In the genomic region with DNA sequence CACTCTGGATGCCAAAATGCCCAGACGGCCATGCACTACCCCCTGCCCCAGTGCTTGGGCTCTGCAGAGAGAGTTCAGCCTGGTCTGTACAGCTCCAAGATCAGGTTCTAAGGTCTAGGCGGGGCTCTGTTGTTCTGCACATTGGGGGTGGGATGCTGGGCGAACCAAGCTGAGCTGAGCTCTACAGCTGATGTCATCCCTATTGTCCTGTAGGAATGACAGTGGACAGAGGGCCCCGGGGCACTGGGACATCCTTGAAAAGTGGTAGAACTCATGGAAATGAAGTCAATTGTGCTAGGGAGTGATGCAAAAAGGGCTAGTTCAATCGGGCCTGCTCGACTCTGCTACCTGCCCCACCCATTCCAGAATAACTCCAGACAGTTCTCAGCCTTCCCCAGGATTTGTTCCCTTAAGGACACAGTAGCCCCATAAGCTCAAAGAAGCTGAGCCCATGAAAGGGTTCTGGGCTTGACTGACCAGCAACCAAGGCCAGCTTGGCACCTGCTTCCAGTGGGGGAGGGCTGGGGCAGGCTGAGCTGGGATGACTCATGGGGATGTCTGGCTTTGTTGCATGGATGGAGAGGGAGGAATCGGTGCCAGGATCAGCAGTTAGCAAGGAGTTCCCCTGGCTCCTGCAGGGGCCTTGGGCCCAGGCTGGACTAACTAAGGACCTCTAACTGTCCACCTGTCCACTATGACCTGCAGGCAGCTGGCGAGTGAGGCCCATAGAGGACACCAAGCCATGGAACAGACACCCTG, we compare ENCODE assay signal across 9 mouse cellular contexts. TPM values are rescaled to one million over a fixed set of nuclear protein-coding genes. Genes with fewer than 3 reads are reported as not detected.
DNase-seq lines count a peak whose midpoint lies in the region; ATAC-seq lines count a peak whose summit lies in the region.
"Had no signal": no experiment of that assay in that cellular context is flagged by ENCODE, and none has a peak within 500 bp of the region (broad histone marks: within the 10 kb centered on the region; RNA-seq: fewer than 3 reads in every experiment).

No protein-coding gene starts in this region.

- H3K27me3 ChIP-seq in forebrain, embryonic 10.5 days (ENCODE audit: poor library complexity, severe bottlenecking): no peaks in the 10 kb centered on the region
- H3K27me3 ChIP-seq in forebrain, embryonic 15.5 days: no peaks in the 10 kb centered on the region
- H3K27me3 ChIP-seq: embryonic facial prominence, embryonic 15.5 days had no signal

- no peaks in the 10 kb centered on the region for H3K36me3 ChIP-seq in forebrain, embryonic 10.5 days (replicated peaks)
- no peaks in the 10 kb centered on the region for H3K36me3 ChIP-seq in forebrain, embryonic 15.5 days
- H3K36me3 ChIP-seq: embryonic facial prominence, embryonic 15.5 days had no signal

- no peak overlapping the region for H3K4me3 ChIP-seq in forebrain, embryonic 10.5 days
- H3K4me3 ChIP-seq in forebrain, embryonic 15.5 days: no peak overlapping the region
- H3K4me3 ChIP-seq: embryonic facial prominence, embryonic 15.5 days had no signal

- H3K4me2 ChIP-seq in forebrain, embryonic 15.5 days (replicated peaks): no peak overlapping the region
- H3K4me2 ChIP-seq: embryonic facial prominence, embryonic 15.5 days had no signal

- H3K9me3 ChIP-seq in forebrain, embryonic 10.5 days: no peaks in the 10 kb centered on the region
- H3K9me3 ChIP-seq in forebrain, embryonic 15.5 days: no peaks in the 10 kb centered on the region
- H3K9me3 ChIP-seq: embryonic facial prominence, embryonic 15.5 days had no signal

- no peak overlapping the region for H3K9ac ChIP-seq in forebrain, embryonic 15.5 days (replicated peaks)
- H3K9ac ChIP-seq: embryonic facial prominence, embryonic 15.5 days had no signal

- intact Hi-C loops in gastrocnemius, postnatal 36 days (cut with DNase I): no loop called here

- 0 out of 2 replicates have a peak overlapping the region, but pooled peaks have one; percentile 20 for H3K27ac ChIP-seq in forebrain, embryonic 10.5 days
- H3K27ac ChIP-seq in forebrain, embryonic 15.5 days (replicated peaks): no peak overlapping the region
- H3K27ac ChIP-seq: embryonic facial prominence, embryonic 15.5 days had no signal

- peaks cover 30% of the 10 kb centered on the region for H3K4me1 ChIP-seq in forebrain, embryonic 10.5 days
- H3K4me1 ChIP-seq in forebrain, embryonic 15.5 days: peaks cover 31% of the 10 kb centered on the region

- no peak for DNase-seq in forebrain, embryonic 10.5 days (ENCODE audit: extremely low spot score, low spot score)
- DNase-seq in urinary bladder, postnatal 10 days (ENCODE audit: low spot score): peak; percentile 56
- DNase-seq in urinary bladder, adult 2 months (ENCODE audit: low spot score): no peak
- peak; percentile 70 to 83 for DNase-seq in gastrocnemius, postnatal 36 days
- peak; percentile 39 to 55 for DNase-seq in layer of hippocampus, postnatal 10 days (ENCODE audit: low spot score in 2 of 2)
- DNase-seq in right cerebral cortex, postnatal 14 days: peak; percentile 30
- DNase-seq in c-Kit-positive CD71-positive TER-119-positive erythroid progenitor cells, embryonic 14.5 days (ENCODE audit: low spot score): no peak

- ATAC-seq in forebrain, embryonic 15.5 days (replicated peaks): no peak

- 75% methylated on average over 8 of the region's 8 CpGs for WGBS in forebrain, embryonic 10.5 days
- 73% methylated on average over 8 of the region's 8 CpGs for WGBS in forebrain, embryonic 15.5 days

RNA-seq across cellular contexts. Expression of a gene that starts 8.8 kb away (rescaled TPM):
- polyA plus RNA-seq in forebrain, embryonic 10.5 days (2016; fragmentation: Nextera tagmentation; extraction: Ambion mirVana): 6.0 and 6.8 TPM in 2 replicates
- 0.33 and 0.64 TPM in 2 replicates for polyA plus RNA-seq in forebrain, embryonic 15.5 days (2015; fragmentation: Nextera tagmentation; extraction: Ambion mirVana)
- 1.9 and 2.8 TPM in 2 replicates for polyA plus RNA-seq in urinary bladder, adult 2 months (2012; rRNA removed)
- under 1 TPM; 0.15 to 0.27 TPM for total RNA-seq in gastrocnemius, postnatal 36 days (2021)
- total RNA-seq in layer of hippocampus, postnatal 10 days (2021): not detected

RNA-seq across cellular contexts. Expression of a gene that starts 38.9 kb away (rescaled TPM):
- 225 and 250 TPM in 2 replicates for polyA plus RNA-seq in forebrain, embryonic 10.5 days (2016; fragmentation: Nextera tagmentation; extraction: Ambion mirVana)
- polyA plus RNA-seq in forebrain, embryonic 15.5 days (2015; fragmentation: Nextera tagmentation; extraction: Ambion mirVana): 286 and 294 TPM in 2 replicates
- 591 and 684 TPM in 2 replicates for polyA plus RNA-seq in urinary bladder, adult 2 months (2012; rRNA removed)
- total RNA-seq in gastrocnemius, postnatal 36 days (2021): 100 to 1,000 TPM; 106 to 118 TPM
- 100 to 1,000 TPM; 395 to 401 TPM for total RNA-seq in layer of hippocampus, postnatal 10 days (2021)

RNA-seq across cellular contexts. Expression of a gene that starts 44.5 kb away (rescaled TPM):
- 0.31 and 0.40 TPM in 2 replicates for polyA plus RNA-seq in forebrain, embryonic 10.5 days (2016; fragmentation: Nextera tagmentation; extraction: Ambion mirVana)
- 0.27 and 0.46 TPM in 2 replicates for polyA plus RNA-seq in forebrain, embryonic 15.5 days (2015; fragmentation: Nextera tagmentation; extraction: Ambion mirVana)
- polyA plus RNA-seq in urinary bladder, adult 2 months (2012; rRNA removed): 2.4 and 2.7 TPM in 2 replicates
- total RNA-seq in gastrocnemius, postnatal 36 days (2021): not detected
- total RNA-seq in layer of hippocampus, postnatal 10 days (2021): under 1 TPM; 0.27 to 0.32 TPM

RNA-seq across cellular contexts. Expression of a gene that starts 55.5 kb away (rescaled TPM):
- polyA plus RNA-seq in forebrain, embryonic 10.5 days (2016; fragmentation: Nextera tagmentation; extraction: Ambion mirVana): 131 and 132 TPM in 2 replicates
- 103 and 106 TPM in 2 replicates for polyA plus RNA-seq in forebrain, embryonic 15.5 days (2015; fragmentation: Nextera tagmentation; extraction: Ambion mirVana)
- 44.7 and 57.5 TPM in 2 replicates for polyA plus RNA-seq in urinary bladder, adult 2 months (2012; rRNA removed)
- total RNA-seq in gastrocnemius, postnatal 36 days (2021): 1 to 10 TPM; 7.8 to 8.4 TPM
- 10 to 100 TPM; 41.9 to 46.0 TPM for total RNA-seq in layer of hippocampus, postnatal 10 days (2021)

Comparison
In these comparisons a context has a peak if more than half of its experiments do, and no peak if none do; other contexts are left out.
1. DNase-seq: peak in urinary bladder, postnatal 10 days (single experiment), gastrocnemius, postnatal 36 days (2 of 2), layer of hippocampus, postnatal 10 days (2 of 2) and right cerebral cortex, postnatal 14 days (single experiment); none in forebrain, embryonic 10.5 days (single experiment), urinary bladder, adult 2 months (single experiment) and c-Kit-positive CD71-positive TER-119-positive erythroid progenitor cells, embryonic 14.5 days (single experiment).